Mouse (Mus musculus): ENCODE data around the gene Gng7. TPM values are rescaled to one million over a fixed set of nuclear protein-coding genes. Genes with fewer than 3 reads are reported as not detected.

Gng7 gene
- total and polyA plus RNA-seq, 3 experiments, result 0.24 to 0.47 TPM; not detected in 1

DNA sequence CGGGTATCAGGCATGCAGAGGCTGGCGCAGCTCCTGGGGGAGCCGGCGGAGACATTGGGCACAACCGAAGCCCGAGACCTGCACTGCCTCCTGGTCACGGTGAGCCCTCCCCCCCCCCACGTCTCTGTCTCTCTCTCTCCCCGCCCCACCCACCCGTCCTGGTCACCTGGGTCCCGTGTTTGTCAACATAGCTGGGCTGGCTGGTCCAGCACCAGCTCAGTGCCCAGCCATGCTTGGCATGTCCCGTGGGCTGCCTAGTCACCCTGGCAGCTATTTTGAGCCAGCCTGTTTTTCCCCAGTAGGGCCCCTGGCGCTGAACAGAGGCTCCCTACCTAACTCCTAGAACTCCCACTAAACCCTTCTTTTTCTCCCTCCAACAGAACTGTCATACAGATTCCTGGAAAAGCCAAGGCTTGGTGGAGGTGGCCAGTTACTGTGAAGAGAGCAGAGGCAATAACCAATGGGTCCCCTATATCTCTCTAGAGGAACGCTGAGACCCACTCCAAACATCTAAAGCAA, 83.5 kb downstream of the Gng7 start:
- Histone ChIP-seq H3K4me2 (ENCODE audit: insufficient read depth, low read depth, poor library complexity, severe bottlenecking) (peak overlapping the region; percentile 73), H3K27ac (ENCODE audit: insufficient read depth, low read depth) (peak overlapping the region; percentile 41; the same call in 1 of the 2 replicates), H3K27me3 (replicated peaks) (peaks cover 7% of the 10 kb centered on the region), H3K79me2 (replicated peaks; ENCODE audit: control insufficient read depth, extremely low read depth, insufficient read depth, poor library complexity, severe bottlenecking) (peaks cover 9% of the 10 kb centered on the region), H3K9ac (ENCODE audit: insufficient read depth, low read depth) (peak overlapping the region; percentile 80), H3K4me3 (replicated peaks in 1 of 3; ENCODE audit: low read depth in 2 of 3, low read length in 2 of 3, poor library complexity in 1 of 3) (peak overlapping the region; percentile 64 to 96 (median 89)), H3K4me1 (ENCODE audit: control insufficient read depth in 1 of 2, insufficient read depth in 2 of 2) (peaks cover 25 to 69% of the 10 kb centered on the region in 2 experiments), H3K9me3 (replicated peaks; ENCODE audit: low read length) (no peaks in the 10 kb centered on the region), H3K36me3 (replicated peaks in 1 of 2; ENCODE audit: control insufficient read depth in 1 of 2, insufficient read depth in 1 of 2, low read length in 1 of 2) (peaks cover 3 to 14% of the 10 kb centered on the region in 2 experiments)
- dilution Hi-C loops (cut with MboI; ENCODE audit: extremely low pct_ligation_motif_present, extremely low pct_unique_long_range_greater_than_20kb, low sequenced_read_pairs), result no loop called here
- in situ Hi-C loops (cut with MboI; ENCODE audit: low pct_ligation_motif_present, low pct_unique_long_range_greater_than_20kb, low sequenced_read_pairs), result loop anchor here (5.0 kb wide), 1 partner anchor 36 kb away; no protein-coding TSS in a partner anchor
- TF ChIP-seq EP300 (IDR thresholded peaks at IDR 0.05; ENCODE audit: low read length) (no peak), SIN3A (IDR thresholded peaks at IDR 0.05; ENCODE audit: low read length) (0 out of 2 replicates have a peak, but pooled peaks have one; percentile 16), E2F4 (IDR thresholded peaks at IDR 0.05; ENCODE audit: insufficient replicate concordance, low read depth, low read length) (no peak), MXI1 (IDR thresholded peaks at IDR 0.05; ENCODE audit: low read depth, low read length) (0 out of 2 replicates have a peak, but pooled peaks have one; percentile 24), MAZ (IDR thresholded peaks at IDR 0.05; ENCODE audit: low read depth, low read length) (no peak), MAFK (IDR thresholded peaks at IDR 0.05; ENCODE audit: insufficient replicate concordance, low read length) (no peak)
- no peak for DNase-seq (ENCODE audit: extremely low read depth)

GRCm38 (mm10) chr10:80930361-80931152, 84.2 kb downstream of the Gng7 start:
- dilution Hi-C loops (cut with MboI; ENCODE audit: extremely low pct_ligation_motif_present, extremely low pct_unique_long_range_greater_than_20kb, low sequenced_read_pairs), result no loop called here
- peak overlapping the region; percentile 80 for H3K9ac ChIP-seq (ENCODE audit: insufficient read depth, low read depth)
- peak overlapping the region; percentile 64 to 96 (median 89) for H3K4me3 ChIP-seq (replicated peaks in 1 of 3; ENCODE audit: low read depth in 2 of 3, low read length in 2 of 3, poor library complexity in 1 of 3)
- in situ Hi-C loops (cut with MboI; ENCODE audit: low pct_ligation_motif_present, low pct_unique_long_range_greater_than_20kb, low sequenced_read_pairs), result loop anchor here (5.0 kb wide), 1 partner anchor 37 kb away; no protein-coding TSS in a partner anchor
- DNase-seq (ENCODE audit: extremely low read depth), result peak; percentile 44
- H3K4me1 ChIP-seq (ENCODE audit: control insufficient read depth in 1 of 2, insufficient read depth in 2 of 2), result peaks cover 20 to 63% of the 10 kb centered on the region in 2 experiments
- H3K36me3 ChIP-seq (replicated peaks in 1 of 2; ENCODE audit: control insufficient read depth in 1 of 2, insufficient read depth in 1 of 2, low read length in 1 of 2), result peaks cover 3 to 14% of the 10 kb centered on the region in 2 experiments
- peaks cover 3% of the 10 kb centered on the region for H3K27me3 ChIP-seq (replicated peaks)
- peak overlapping the region; percentile 72 for H3K27ac ChIP-seq (ENCODE audit: insufficient read depth, low read depth)
- no peaks in the 10 kb centered on the region for H3K9me3 ChIP-seq (replicated peaks; ENCODE audit: low read length)
- H3K4me2 ChIP-seq (ENCODE audit: insufficient read depth, low read depth, poor library complexity, severe bottlenecking), result peak overlapping the region; percentile 73
- peaks cover 9% of the 10 kb centered on the region for H3K79me2 ChIP-seq (replicated peaks; ENCODE audit: control insufficient read depth, extremely low read depth, insufficient read depth, poor library complexity, severe bottlenecking)
- TF ChIP-seq CHD1 (IDR thresholded peaks at IDR 0.05; ENCODE audit: low read depth, low read length) (no peak), E2F4 (IDR thresholded peaks at IDR 0.05; ENCODE audit: insufficient replicate concordance, low read depth, low read length) (no peak), NRF1 (IDR thresholded peaks at IDR 0.05; ENCODE audit: low read depth, low read length) (no peak), PAX5 (IDR thresholded peaks at IDR 0.05; ENCODE audit: low read length) (no peak), SIN3A (IDR thresholded peaks at IDR 0.05; ENCODE audit: low read length) (peak; percentile 45), POLR2A (IDR thresholded peaks at IDR 0.05; ENCODE audit: low read depth, low read length) (no peak), TCF12 (IDR thresholded peaks at IDR 0.05; ENCODE audit: low read depth, low read length) (no peak), BHLHE40 (IDR thresholded peaks at IDR 0.05; ENCODE audit: low read depth, low read length) (peak; percentile 81), MYC (IDR thresholded peaks at IDR 0.05; ENCODE audit: low read depth, low read length) (no peak), USF1 (IDR thresholded peaks at IDR 0.05; ENCODE audit: low read depth, low read length) (no peak), ZNF384 (IDR thresholded peaks at IDR 0.05; ENCODE audit: low read depth, low read length) (peak; percentile 34; the same call in 1 of the 2 replicates), ZKSCAN1 (IDR thresholded peaks at IDR 0.05; ENCODE audit: borderline replicate concordance, low read depth, low read length) (no peak), POLR2AphosphoS2 (IDR thresholded peaks at IDR 0.05; ENCODE audit: low read depth, low read length) (no peak; the same call in 1 of the 2 replicates), EP300 (IDR thresholded peaks at IDR 0.05; ENCODE audit: low read length) (no peak), TBP (conservative IDR thresholded peaks at IDR 0.05; ENCODE audit: low read depth, low read length) (no peak), SMC3 (IDR thresholded peaks at IDR 0.05; ENCODE audit: low read depth, low read length) (no peak), JUND (conservative IDR thresholded peaks at IDR 0.05; ENCODE audit: low read depth, low read length) (no peak), ZMIZ1 (IDR thresholded peaks at IDR 0.05; ENCODE audit: low read depth, low read length) (no peak), MAX (IDR thresholded peaks at IDR 0.05; ENCODE audit: low read length) (no peak; the same call in none of the 2 replicates), KAT2A (IDR thresholded peaks at IDR 0.05; ENCODE audit: insufficient replicate concordance, low read length) (0 out of 2 replicates have a peak, but pooled peaks have one; percentile 31), NELFE (IDR thresholded peaks at IDR 0.05; ENCODE audit: low read depth, low read length) (no peak), MAZ (IDR thresholded peaks at IDR 0.05; ENCODE audit: low read depth, low read length) (peak; percentile 32; the same call in 1 of the 2 replicates), MXI1 (IDR thresholded peaks at IDR 0.05; ENCODE audit: low read depth, low read length) (no peak), ELF1 (IDR thresholded peaks at IDR 0.05; ENCODE audit: low read depth, low read length) (no peak), CTCF (conservative IDR thresholded peaks at IDR 0.05 in 1 of 2, IDR thresholded peaks at IDR 0.05 in 1 of 2; ENCODE audit: low read depth in 2 of 2, low read length in 2 of 2) (no peak), GABPA (IDR thresholded peaks at IDR 0.05; ENCODE audit: insufficient replicate concordance, low read depth, low read length) (no peak), RAD21 (IDR thresholded peaks at IDR 0.05; ENCODE audit: low read depth, low read length) (no peak; the same call in 1 of the 2 replicates), UBTF (IDR thresholded peaks at IDR 0.05; ENCODE audit: low read depth, low read length) (no peak; the same call in 1 of the 2 replicates), MAFK (IDR thresholded peaks at IDR 0.05; ENCODE audit: insufficient replicate concordance, low read length) (no peak; the same call in 1 of the 2 replicates)

Data from CH12.LX (cell line).